Mouse (Mus musculus): ENCODE measurements around the gene Clta. TPM values are rescaled to one million over a fixed set of nuclear protein-coding genes. Genes with fewer than 3 reads are reported as not detected.

Gene Clta
- 186 and 199 TPM in 2 replicates for polyA plus RNA-seq (2015; fragmentation: Nextera tagmentation; extraction: Ambion mirVana)

DNA sequence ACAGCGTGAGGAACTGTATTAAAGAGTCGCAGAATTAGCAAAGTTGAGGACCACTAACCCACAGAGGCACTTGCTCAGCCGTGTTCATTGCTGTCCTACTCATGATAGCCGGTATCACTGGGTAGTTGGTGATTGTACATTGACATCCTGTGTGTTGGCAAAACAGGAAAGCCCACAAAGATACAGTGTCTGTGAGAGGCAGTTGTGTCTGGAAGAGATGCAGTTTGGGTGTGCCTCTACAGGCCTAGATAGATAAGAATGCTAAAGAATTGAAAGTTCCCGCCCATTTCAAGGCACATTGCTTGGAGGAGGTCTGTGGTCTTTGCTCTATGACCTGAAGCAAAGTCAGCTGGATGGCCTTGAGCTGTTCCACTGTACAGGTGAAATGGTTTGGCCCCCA, at the start of gene Clta:
Gene Clta, plus strand, starts transcription at position 327 of the 400 bp plus-strand sequence.
- Histone ChIP-seq H3K4me2 (ENCODE audit: low read depth, low read length) (no peak within 1 kb of the TSS), H3K4me1 (replicated peaks; ENCODE audit: control insufficient read depth, insufficient read depth, low read length) (no peaks in the 10 kb centered on the region), H3K36me3 (ENCODE audit: control insufficient read depth, insufficient read depth, low read length) (no peaks in the 10 kb centered on the region), H3K4me3 (ENCODE audit: low read length) (no peak within 1 kb of the TSS), H3K27me3 (ENCODE audit: control insufficient read depth, insufficient read depth, low read depth, low read length) (no peaks in the 10 kb centered on the region), H3K9ac (ENCODE audit: low read length) (no peak within 1 kb of the TSS), H3K9me3 (ENCODE audit: control insufficient read depth, low read length) (no peaks in the 10 kb centered on the region), H3K27ac (ENCODE audit: low read length) (no peak within 1 kb of the TSS)
- WGBS, result 78% methylated on average over 5 of the region's 5 CpGs
- no peak for ATAC-seq (ENCODE audit: low read depth)

DNA sequence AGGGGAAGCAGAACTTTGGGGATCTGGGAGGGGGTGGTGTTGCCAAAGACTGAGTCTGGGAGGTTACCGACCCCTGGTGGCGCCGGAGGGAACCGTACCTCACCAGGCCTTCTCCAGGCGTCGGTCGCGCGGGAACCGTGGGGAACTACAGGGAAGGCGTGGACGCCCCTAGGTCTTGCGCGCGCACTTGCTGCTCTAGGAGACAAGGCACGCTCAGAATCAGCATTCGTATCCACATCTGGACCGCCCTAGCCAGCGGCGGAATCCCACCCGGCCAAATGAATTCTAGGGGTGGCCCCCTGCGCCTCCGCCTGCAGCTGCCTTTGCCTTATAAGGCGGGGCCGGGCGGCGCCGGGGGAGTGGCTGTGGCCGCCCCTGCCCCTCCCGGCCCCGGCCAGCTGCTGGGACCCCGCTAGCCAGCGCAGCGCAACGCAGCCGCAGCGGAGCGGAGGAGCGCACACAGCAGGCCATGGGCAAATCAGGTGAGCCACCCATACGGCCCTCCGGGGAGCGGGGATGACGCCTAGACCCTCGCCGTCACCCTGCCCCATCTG, 46.9 kb upstream of the Clta start, which contains the start of gene Glipr2:
Gene Glipr2, plus strand, starts transcription at position 110 of the 554 bp plus-strand sequence.
- Histone ChIP-seq H3K27ac (ENCODE audit: low read length) (peak within 1 kb of the TSS; percentile 80), H3K9me3 (ENCODE audit: control insufficient read depth, low read length) (no peaks in the 10 kb centered on the region), H3K27me3 (ENCODE audit: control insufficient read depth, insufficient read depth, low read depth, low read length) (no peaks in the 10 kb centered on the region), H3K4me1 (replicated peaks; ENCODE audit: control insufficient read depth, insufficient read depth, low read length) (peaks cover 10% of the 10 kb centered on the region), H3K36me3 (ENCODE audit: control insufficient read depth, insufficient read depth, low read length) (no peaks in the 10 kb centered on the region), H3K9ac (ENCODE audit: low read length) (peak within 1 kb of the TSS; percentile 72), H3K4me2 (ENCODE audit: low read depth, low read length) (peak within 1 kb of the TSS; percentile 98), H3K4me3 (ENCODE audit: low read length) (peak within 1 kb of the TSS; percentile 71)
- under 1% methylated on average over 45 of the region's 45 CpGs for WGBS
- peak; percentile 96 for ATAC-seq (ENCODE audit: low read depth)

- H3K4me2 ChIP-seq (ENCODE audit: low read depth, low read length), result peak overlapping the region; percentile 98
- under 1% methylated on average over 26 of the region's 26 CpGs for WGBS
- H3K9me3 ChIP-seq (ENCODE audit: control insufficient read depth, low read length), result no peaks in the 10 kb centered on the region
- no peaks in the 10 kb centered on the region for H3K36me3 ChIP-seq (ENCODE audit: control insufficient read depth, insufficient read depth, low read length)
- H3K27me3 ChIP-seq (ENCODE audit: control insufficient read depth, insufficient read depth, low read depth, low read length), result no peaks in the 10 kb centered on the region
- peak overlapping the region; percentile 80 for H3K27ac ChIP-seq (ENCODE audit: low read length)
- ATAC-seq (ENCODE audit: low read depth), result peak; percentile 77
- peaks cover 10% of the 10 kb centered on the region for H3K4me1 ChIP-seq (replicated peaks; ENCODE audit: control insufficient read depth, insufficient read depth, low read length)
- H3K4me3 ChIP-seq (ENCODE audit: low read length), result peak overlapping the region; percentile 71
- H3K9ac ChIP-seq (ENCODE audit: low read length), result peak overlapping the region; percentile 72
These were observed 46.3 kb upstream of the Clta start for GRCm38 (mm10) chr4:43957846-43958461.

GRCm38 (mm10) chr4:43959523-43960179, 44.6 kb upstream of the Clta start:
- Histone ChIP-seq H3K9ac (ENCODE audit: low read length) (no peak overlapping the region), H3K4me3 (ENCODE audit: low read length) (no peak overlapping the region)
- WGBS, result 50% methylated on average over 9 of the region's 9 CpGs

DNA sequence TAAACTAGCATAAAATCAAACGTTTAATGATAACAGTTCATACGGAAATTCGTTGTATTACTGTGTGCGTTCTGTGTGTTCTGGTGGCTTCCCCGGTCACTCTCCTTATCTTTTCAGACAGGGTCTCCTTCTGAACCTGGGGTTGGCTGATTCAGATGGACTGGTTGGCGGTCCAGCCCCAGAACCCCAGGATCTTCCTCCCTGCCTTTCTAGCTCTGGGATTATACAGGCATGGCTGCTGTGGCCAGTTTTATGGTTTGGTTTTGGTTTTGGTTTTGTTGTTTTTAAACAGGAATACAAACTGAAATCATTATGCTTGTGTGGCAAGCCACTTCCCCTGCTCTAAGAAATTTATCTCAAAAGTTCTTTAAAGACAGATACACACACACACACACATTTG, 44.0 kb upstream of the Clta start:
- Histone ChIP-seq H3K4me3 (ENCODE audit: low read length) (no peak overlapping the region), H3K27ac (ENCODE audit: low read length) (no peak overlapping the region), H3K4me2 (ENCODE audit: low read depth, low read length) (no peak overlapping the region), H3K9me3 (ENCODE audit: control insufficient read depth, low read length) (no peaks in the 10 kb centered on the region), H3K27me3 (ENCODE audit: control insufficient read depth, insufficient read depth, low read depth, low read length) (no peaks in the 10 kb centered on the region), H3K36me3 (ENCODE audit: control insufficient read depth, insufficient read depth, low read length) (no peaks in the 10 kb centered on the region), H3K9ac (ENCODE audit: low read length) (no peak overlapping the region), H3K4me1 (replicated peaks; ENCODE audit: control insufficient read depth, insufficient read depth, low read length) (peaks cover 23% of the 10 kb centered on the region)
- no peak for ATAC-seq (ENCODE audit: low read depth)
- WGBS, result 73% methylated on average over 6 of the region's 6 CpGs

More at GRCm38 (mm10) chr4:43959523-43960179, 44.6 kb upstream of the Clta start:
- Histone ChIP-seq H3K27ac (ENCODE audit: low read length) (no peak overlapping the region), H3K4me2 (ENCODE audit: low read depth, low read length) (no peak overlapping the region), H3K27me3 (ENCODE audit: control insufficient read depth, insufficient read depth, low read depth, low read length) (no peaks in the 10 kb centered on the region), H3K36me3 (ENCODE audit: control insufficient read depth, insufficient read depth, low read length) (no peaks in the 10 kb centered on the region), H3K9me3 (ENCODE audit: control insufficient read depth, low read length) (no peaks in the 10 kb centered on the region), H3K4me1 (replicated peaks; ENCODE audit: control insufficient read depth, insufficient read depth, low read length) (peaks cover 18% of the 10 kb centered on the region)
- ATAC-seq (ENCODE audit: low read depth), result no peak

GRCm38 (mm10) chr4:43964326-43964833, 39.9 kb upstream of the Clta start:
- WGBS, result 34% methylated on average over 2 of the region's 2 CpGs
- ATAC-seq (ENCODE audit: low read depth), result no peak
- Histone ChIP-seq H3K36me3 (ENCODE audit: control insufficient read depth, insufficient read depth, low read length) (no peaks in the 10 kb centered on the region), H3K4me1 (replicated peaks; ENCODE audit: control insufficient read depth, insufficient read depth, low read length) (peaks cover 21% of the 10 kb centered on the region), H3K9ac (ENCODE audit: low read length) (peak overlapping the region; percentile 27; the same call in 1 of the 2 replicates), H3K27me3 (ENCODE audit: control insufficient read depth, insufficient read depth, low read depth, low read length) (no peaks in the 10 kb centered on the region), H3K9me3 (ENCODE audit: control insufficient read depth, low read length) (no peaks in the 10 kb centered on the region), H3K4me3 (ENCODE audit: low read length) (no peak overlapping the region), H3K27ac (ENCODE audit: low read length) (no peak overlapping the region), H3K4me2 (ENCODE audit: low read depth, low read length) (no peak overlapping the region)

- Histone ChIP-seq H3K4me3 (ENCODE audit: low read length) (no peak overlapping the region), H3K4me1 (replicated peaks; ENCODE audit: control insufficient read depth, insufficient read depth, low read length) (peaks cover 21% of the 10 kb centered on the region), H3K36me3 (ENCODE audit: control insufficient read depth, insufficient read depth, low read length) (no peaks in the 10 kb centered on the region), H3K9me3 (ENCODE audit: control insufficient read depth, low read length) (no peaks in the 10 kb centered on the region), H3K4me2 (ENCODE audit: low read depth, low read length) (no peak overlapping the region), H3K27me3 (ENCODE audit: control insufficient read depth, insufficient read depth, low read depth, low read length) (no peaks in the 10 kb centered on the region), H3K9ac (ENCODE audit: low read length) (no peak overlapping the region), H3K27ac (ENCODE audit: low read length) (no peak overlapping the region)
- 48% methylated on average over 4 of the region's 4 CpGs for WGBS
- ATAC-seq (ENCODE audit: low read depth), result peak; percentile 26; the same call in 1 of the 2 replicates
These were observed 39.1 kb upstream of the Clta start for GRCm38 (mm10) chr4:43964951-43965684.

DNA sequence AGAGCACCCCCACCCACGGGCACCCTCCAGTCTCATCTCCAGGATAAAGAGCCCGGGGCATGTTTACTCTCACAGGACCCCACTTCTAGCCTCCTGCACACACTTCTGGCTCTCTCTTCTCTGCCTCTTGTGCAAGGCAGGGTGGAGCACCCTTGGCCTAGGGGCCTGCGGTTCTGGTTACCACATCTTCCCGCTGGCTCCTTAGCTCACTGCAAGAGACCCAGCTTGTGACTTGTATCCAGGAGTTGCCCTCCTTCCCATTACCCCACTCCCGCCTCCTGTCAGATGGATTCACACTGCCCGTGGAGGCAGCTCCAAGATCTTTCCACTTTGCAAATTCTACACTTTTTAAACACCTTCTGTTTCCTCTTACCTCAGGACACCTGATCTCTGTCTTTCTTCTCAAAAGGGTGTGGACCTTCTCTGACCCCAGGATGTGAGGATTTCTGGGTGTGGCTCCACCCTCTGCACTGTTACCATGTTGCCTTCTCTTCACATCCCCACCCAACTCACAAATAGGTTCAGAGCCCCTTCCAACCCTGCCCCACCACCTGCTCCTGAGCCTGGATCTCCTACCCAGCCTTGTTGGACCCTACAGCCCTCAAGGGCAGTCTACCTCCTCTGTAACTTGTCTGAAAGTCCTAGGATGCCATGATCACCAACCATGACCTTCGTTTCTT, 38.3 kb upstream of the Clta start:
- no peak for ATAC-seq (ENCODE audit: low read depth)
- no peak overlapping the region for H3K27ac ChIP-seq (ENCODE audit: low read length)
- 62% methylated on average over 7 of the region's 7 CpGs for WGBS
- H3K4me2 ChIP-seq (ENCODE audit: low read depth, low read length), result no peak overlapping the region
- H3K4me3 ChIP-seq (ENCODE audit: low read length), result no peak overlapping the region
- no peaks in the 10 kb centered on the region for H3K9me3 ChIP-seq (ENCODE audit: control insufficient read depth, low read length)
- H3K36me3 ChIP-seq (ENCODE audit: control insufficient read depth, insufficient read depth, low read length), result no peaks in the 10 kb centered on the region
- no peak overlapping the region for H3K9ac ChIP-seq (ENCODE audit: low read length)
- no peaks in the 10 kb centered on the region for H3K27me3 ChIP-seq (ENCODE audit: control insufficient read depth, insufficient read depth, low read depth, low read length)
- H3K4me1 ChIP-seq (replicated peaks; ENCODE audit: control insufficient read depth, insufficient read depth, low read length), result peaks cover 21% of the 10 kb centered on the region

All from lung, embryonic 16.5 days (tissue).